Mouse (Mus musculus): ENCODE data around the gene Nudt19. TPM values are rescaled to one million over a fixed set of nuclear protein-coding genes. Genes with fewer than 3 reads are reported as not detected.

Nudt19 gene
- 10 to 100 TPM; 26.4 to 32.5 TPM for total RNA-seq (2023)

GRCm38 (mm10) chr7:35556205-35556603 is at the start of gene Nudt19:
Gene Nudt19 (minus strand): TSS chr7:35556304.

GRCm38 (mm10) chr7:35586055-35586905 is 30.2 kb upstream of the Nudt19 start, which contains the start of gene Ankrd27:
Gene Ankrd27 (plus strand): TSS chr7:35586244.

GRCm38 (mm10) chr7:35585191-35586054 is 29.3 kb upstream of the Nudt19 start, which contains the start of gene Rgs9bp:
Gene Rgs9bp (minus strand): TSS chr7:35585582.

GRCm38 (mm10) chr7:35537562-35537961 is 18.5 kb downstream of the Nudt19 start, which contains the start of gene Tdrd12:
Gene Tdrd12 (minus strand): TSS chr7:35537745.

Other genes with a start within 250 kb of the Nudt19 start
- 10 to 100 TPM; 16.5 to 18.6 TPM for gene Gpatch1, start 237.9 kb downstream of the Nudt19 start, total RNA-seq (2023)
- under 1 TPM; 0.46 to 0.77 TPM for gene Rhpn2, start 222.1 kb downstream of the Nudt19 start, total RNA-seq (2023)
- gene Faap24, start 159.5 kb downstream of the Nudt19 start, total RNA-seq (2023): 10 to 100 TPM; 11.6 to 15.0 TPM
- 10 to 100 TPM; 39.2 to 47.8 TPM for gene Cep89, start 159.3 kb downstream of the Nudt19 start, total RNA-seq (2023)
- not detected for gene Slc7a9, start 107.5 kb downstream of the Nudt19 start, total RNA-seq (2023)
- gene Tdrd12, start 18.6 kb downstream of the Nudt19 start, total RNA-seq (2023): not detected
- under 1 TPM in 1 of 2 experiments, not detected in 1; 0.09 TPM for gene Rgs9bp, start 29.3 kb upstream of the Nudt19 start, total RNA-seq (2023)
- gene Ankrd27, start 29.9 kb upstream of the Nudt19 start, total RNA-seq (2023): 10 to 100 TPM; 43.7 to 51.3 TPM
- 10 to 100 TPM; 49.4 to 53.5 TPM for gene Pdcd5, start 91.2 kb upstream of the Nudt19 start, total RNA-seq (2023)
- gene Dpy19l3, start 198.2 kb upstream of the Nudt19 start, total RNA-seq (2023): 10 to 100 TPM; 50.6 to 56.5 TPM
- gene Zfp507, start 246.7 kb upstream of the Nudt19 start, total RNA-seq (2023): 10 to 100 TPM; 72.7 to 72.8 TPM